Mouse (Mus musculus) forebrain, embryonic 12.5 days (tissue): ENCODE results near the gene Ovol2. TPM values are rescaled to one million over a fixed set of nuclear protein-coding genes. Genes with fewer than 3 reads are reported as not detected.
A peak's percentile ranks its signal among the peaks of the same experiment; 100 is the strongest.
"Not testable (repeated sequence)": the region's sequence is repeated elsewhere in the genome, so short reads cannot be mapped to it uniquely, and the experiment has no call there.

ENCODE experiments used
- ATAC-seq: fragments of 200-750 bp; cut with Nextera tagmentation; 2 replicates; pipeline ENCODE4 v1.8.0; 2017; ENCODE audit warnings: moderate TSS enrichment; ENCODE audit not compliant: low FRiP score
- H3K27ac ChIP-seq: fragments of 300-500 bp; sonication (generic); 2 replicates; pipeline ENCODE4 v1.5.1; 2016; ENCODE audit warnings: mild to moderate bottlenecking
- H3K27me3 ChIP-seq: fragments of 300-500 bp; sonication (generic); 2 replicates; pipeline ENCODE4 v1.6.1; 2016; ENCODE audit warnings: mild to moderate bottlenecking
- H3K36me3 ChIP-seq: fragments of 300-500 bp; sonication (generic); replicated peaks from 2 replicates; pipeline ENCODE4 v1.6.1; 2016; ENCODE audit warnings: mild to moderate bottlenecking
- H3K4me1 ChIP-seq: fragments of 300-500 bp; sonication (generic); 2 replicates; pipeline ENCODE4 v1.6.1; 2016
- H3K4me2 ChIP-seq: fragments of 300-500 bp; sonication (generic); 2 replicates; pipeline ENCODE4 v1.6.1; 2016; ENCODE audit warnings: mild to moderate bottlenecking, moderate library complexity
- H3K4me3 ChIP-seq: fragments of 300-500 bp; sonication (generic); replicated peaks from 2 replicates; pipeline ENCODE4 v1.5.1; 2016; ENCODE audit warnings: mild to moderate bottlenecking
- H3K9ac ChIP-seq: fragments of 300-500 bp; sonication (generic); 2 replicates; pipeline ENCODE4 v1.6.1; 2016; ENCODE audit warnings: mild to moderate bottlenecking
- H3K9me3 ChIP-seq: fragments of 300-500 bp; sonication (generic); 2 replicates; pipeline ENCODE4 v1.6.1; 2016
- WGBS: fragments of 180-500 bp; shearing (Covaris S2); methylation state at CpG from one replicate; pipeline ENCODE4 v1.1.7; 2016; 5-methylcytosine and 5-hydroxymethylcytosine counted together
- polyA plus RNA-seq: library from polyadenylated mRNA; unstranded; fragments of >200 nt; fragmentation: Nextera tagmentation; extraction: Ambion mirVana; gene quantifications from 2 replicates; pipeline ENCODE4 v1.2.1, GENCODE M21; 2016

Gene Ovol2
- polyA plus RNA-seq, 1 experiment from 2014 or later, result 0.17 TPM

DNA sequence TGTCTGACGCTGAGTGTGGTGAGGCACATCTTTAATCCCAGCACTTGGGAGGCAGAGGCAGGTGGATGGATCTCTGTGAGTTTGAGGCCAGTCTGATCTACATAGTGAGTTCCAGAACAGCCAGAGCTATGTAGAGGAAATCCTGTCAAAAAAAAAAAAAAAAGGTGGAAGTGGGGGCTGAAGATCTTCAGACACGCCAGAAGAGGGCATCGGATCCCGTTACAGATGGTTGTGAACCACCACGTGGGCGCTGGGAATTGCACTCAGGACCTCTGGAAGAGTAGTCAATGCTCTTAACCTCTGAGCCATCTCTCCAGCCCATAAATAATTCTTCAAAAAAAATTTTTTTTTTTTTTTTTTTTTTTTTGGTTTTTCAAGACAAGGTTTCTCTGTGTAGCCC is 6.2 kb upstream of the Ovol2 start:
- not testable (repeated sequence) for H3K4me1 ChIP-seq, ATAC-seq, H3K27ac ChIP-seq, H3K4me3 ChIP-seq, H3K9me3 ChIP-seq, H3K36me3 ChIP-seq, H3K4me2 ChIP-seq, H3K9ac ChIP-seq
- H3K27me3 ChIP-seq, result peaks cover 35% of the 10 kb centered on the region
- 71% methylated on average over 6 of the region's 6 CpGs for WGBS

DNA sequence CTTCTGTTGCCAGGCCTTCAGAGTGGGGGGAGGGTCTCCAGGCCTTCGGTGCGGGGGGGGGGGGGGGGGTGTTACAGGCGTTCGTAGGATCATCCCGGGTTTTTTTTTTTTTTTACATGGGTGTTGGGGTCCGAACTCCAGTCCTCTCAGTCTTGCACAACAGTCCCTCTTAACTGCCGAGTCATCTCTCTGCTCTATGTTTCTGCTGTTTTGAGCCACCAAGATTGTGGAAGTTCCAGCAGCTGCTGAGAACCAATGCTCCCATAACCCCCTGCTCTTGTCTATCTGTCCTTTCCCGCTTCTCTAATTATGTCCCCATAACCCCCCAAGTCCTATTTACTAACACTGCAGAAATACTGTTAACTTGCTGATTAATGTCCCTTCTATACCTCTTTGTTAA is 5.8 kb upstream of the Ovol2 start:
- Histone ChIP-seq H3K4me3 (no peak overlapping the region), H3K9ac (no peak overlapping the region), H3K4me2 (no peak overlapping the region), H3K27ac (no peak overlapping the region), H3K9me3 (no peaks in the 10 kb centered on the region), H3K27me3 (peaks cover 39% of the 10 kb centered on the region), H3K36me3 (no peaks in the 10 kb centered on the region), H3K4me1 (peaks cover 5% of the 10 kb centered on the region; the same call in 1 of the 2 replicates)
- 83% methylated on average over 7 of the region's 8 CpGs for WGBS
- ATAC-seq, result no peak

DNA sequence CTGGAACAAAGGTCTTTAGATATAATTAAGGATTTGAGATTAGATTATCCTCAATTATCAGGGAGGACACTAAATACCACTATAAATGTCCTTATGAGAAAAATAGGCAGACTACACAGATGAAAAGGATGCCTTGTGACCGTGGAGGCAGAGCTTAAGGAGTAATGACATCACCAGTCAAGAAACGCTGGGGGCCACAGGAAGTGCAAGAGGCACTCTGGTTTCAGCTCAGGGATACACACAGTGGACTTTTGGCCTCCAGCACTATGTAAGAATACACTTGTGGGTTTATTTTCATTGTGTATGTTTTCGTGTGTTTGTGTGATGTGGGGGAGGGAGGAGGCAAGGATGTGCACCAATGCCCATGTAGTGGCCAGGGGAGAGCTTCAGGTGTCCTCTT is 5.3 kb upstream of the Ovol2 start:
- 68% methylated on average over 3 of the region's 3 CpGs for WGBS
- no peak overlapping the region for H3K27ac ChIP-seq
- H3K4me1 ChIP-seq, result peaks cover 8% of the 10 kb centered on the region; the same call in 1 of the 2 replicates
- H3K4me2 ChIP-seq, result no peak overlapping the region
- no peak overlapping the region for H3K9ac ChIP-seq
- no peak overlapping the region for H3K4me3 ChIP-seq
- no peaks in the 10 kb centered on the region for H3K9me3 ChIP-seq
- H3K27me3 ChIP-seq, result peaks cover 44% of the 10 kb centered on the region
- no peak for ATAC-seq
- no peaks in the 10 kb centered on the region for H3K36me3 ChIP-seq

DNA sequence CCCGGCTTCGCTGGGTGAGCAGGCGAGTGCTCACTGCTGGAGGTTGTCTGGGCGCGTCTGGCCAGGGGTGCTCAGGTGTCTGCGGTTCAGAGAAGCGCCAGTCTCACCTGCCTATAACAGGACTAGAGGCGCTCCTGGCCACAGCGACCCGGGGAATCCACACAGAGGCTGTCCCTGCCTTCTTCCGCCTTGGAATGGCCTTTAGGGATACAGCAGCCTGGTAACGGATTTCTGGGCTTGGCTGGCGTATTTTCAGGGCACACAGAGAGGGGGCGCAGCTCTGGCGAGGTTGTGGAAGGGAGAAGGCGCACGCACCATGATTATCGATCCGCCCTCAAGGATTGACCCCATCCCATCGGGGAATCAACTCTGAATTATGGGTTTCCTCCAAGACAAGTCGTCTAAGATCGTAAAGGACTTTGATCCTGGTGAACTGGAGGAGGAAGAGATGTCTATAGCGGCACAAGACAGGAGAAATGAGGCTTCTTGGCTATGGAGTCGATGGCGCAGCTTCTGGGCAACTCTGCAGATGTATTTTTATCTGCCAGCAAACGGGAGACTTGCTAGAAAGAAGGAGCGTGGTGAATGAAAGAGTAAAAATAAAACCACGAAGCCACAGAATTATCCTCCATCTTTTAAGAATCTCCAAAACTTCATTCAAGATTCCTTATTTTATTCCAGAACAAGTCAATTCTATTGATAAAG is 1.3 kb upstream of the Ovol2 start:
- 7% methylated on average over 28 of the region's 28 CpGs for WGBS
- ATAC-seq, result no peak
- H3K4me1 ChIP-seq, result peaks cover 35% of the 10 kb centered on the region

DNA sequence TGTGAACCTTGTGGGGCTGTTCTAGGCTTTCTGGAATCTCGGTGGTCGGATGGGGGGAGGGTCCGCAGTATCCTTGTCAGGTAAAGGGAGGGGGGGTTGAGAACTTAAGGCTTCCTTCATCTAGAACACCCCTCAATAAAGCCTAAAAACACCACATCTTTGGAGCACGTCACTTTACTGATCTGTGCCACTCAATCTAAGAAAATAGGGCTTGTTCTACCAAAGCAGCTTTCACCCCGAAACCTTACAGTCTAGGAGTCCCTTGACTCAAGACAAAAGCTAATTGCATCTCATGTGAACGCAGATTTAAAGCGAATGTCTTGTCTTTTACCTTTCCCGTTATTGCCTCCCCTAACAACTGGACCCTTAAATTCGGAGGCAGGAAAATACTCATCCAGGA is 540 bp upstream of the Ovol2 start:
- H3K4me1 ChIP-seq, result peaks cover 35% of the 10 kb centered on the region
- WGBS, result 3% methylated on average over 9 of the region's 9 CpGs

More for the DNA sequence above, 1.3 kb upstream of the Ovol2 start:
- no peaks in the 10 kb centered on the region for H3K36me3 ChIP-seq
- H3K27ac ChIP-seq, result no peak overlapping the region
- peak overlapping the region; percentile 83 for H3K4me2 ChIP-seq
- no peaks in the 10 kb centered on the region for H3K9me3 ChIP-seq
- H3K27me3 ChIP-seq, result peaks cover 84% of the 10 kb centered on the region
- peak overlapping the region; percentile 16 for H3K4me3 ChIP-seq
- H3K9ac ChIP-seq, result 0 out of 2 replicates have a peak overlapping the region, but pooled peaks have one; percentile 29

DNA sequence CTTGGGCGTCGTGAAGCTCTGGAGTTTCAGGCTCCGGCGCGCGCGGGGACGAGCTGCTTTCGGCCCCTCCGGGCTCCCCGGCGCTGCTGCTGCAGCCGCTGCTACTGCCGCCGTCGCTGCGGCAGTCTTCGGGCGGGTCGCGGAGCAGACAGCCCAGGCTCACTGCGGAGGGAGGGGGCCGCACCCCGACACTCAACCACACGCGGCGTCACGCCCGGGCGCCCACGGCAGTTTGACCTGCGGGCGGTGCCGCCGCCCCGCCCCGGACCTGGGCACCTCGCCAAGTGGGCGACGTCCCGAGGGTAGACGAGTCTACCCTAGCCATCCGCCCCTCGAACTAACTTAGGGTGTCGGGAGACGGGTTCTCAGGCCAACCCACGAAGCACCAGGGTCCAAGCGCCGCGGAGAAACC is 980 bp downstream of the Ovol2 start:
- H3K9me3 ChIP-seq, result no peaks in the 10 kb centered on the region
- peak overlapping the region; percentile 83 for H3K4me2 ChIP-seq
- no peak overlapping the region for H3K27ac ChIP-seq
- no peaks in the 10 kb centered on the region for H3K36me3 ChIP-seq
- H3K9ac ChIP-seq, result peak overlapping the region; percentile 30; the same call in 1 of the 2 replicates
- peaks cover 85% of the 10 kb centered on the region for H3K27me3 ChIP-seq
- peak; percentile 72 for ATAC-seq
- peaks cover 35% of the 10 kb centered on the region for H3K4me1 ChIP-seq
- under 1% methylated on average over 48 of the region's 50 CpGs for WGBS
- peak overlapping the region; percentile 48 for H3K4me3 ChIP-seq

More for the DNA sequence above, 540 bp upstream of the Ovol2 start:
- Histone ChIP-seq H3K4me2 (peak overlapping the region; percentile 83), H3K27ac (no peak overlapping the region), H3K9me3 (no peaks in the 10 kb centered on the region), H3K9ac (no peak overlapping the region), H3K4me3 (peak overlapping the region; percentile 16; the same call in 1 of the 2 replicates), H3K27me3 (peaks cover 89% of the 10 kb centered on the region), H3K36me3 (no peaks in the 10 kb centered on the region)
- no peak for ATAC-seq

DNA sequence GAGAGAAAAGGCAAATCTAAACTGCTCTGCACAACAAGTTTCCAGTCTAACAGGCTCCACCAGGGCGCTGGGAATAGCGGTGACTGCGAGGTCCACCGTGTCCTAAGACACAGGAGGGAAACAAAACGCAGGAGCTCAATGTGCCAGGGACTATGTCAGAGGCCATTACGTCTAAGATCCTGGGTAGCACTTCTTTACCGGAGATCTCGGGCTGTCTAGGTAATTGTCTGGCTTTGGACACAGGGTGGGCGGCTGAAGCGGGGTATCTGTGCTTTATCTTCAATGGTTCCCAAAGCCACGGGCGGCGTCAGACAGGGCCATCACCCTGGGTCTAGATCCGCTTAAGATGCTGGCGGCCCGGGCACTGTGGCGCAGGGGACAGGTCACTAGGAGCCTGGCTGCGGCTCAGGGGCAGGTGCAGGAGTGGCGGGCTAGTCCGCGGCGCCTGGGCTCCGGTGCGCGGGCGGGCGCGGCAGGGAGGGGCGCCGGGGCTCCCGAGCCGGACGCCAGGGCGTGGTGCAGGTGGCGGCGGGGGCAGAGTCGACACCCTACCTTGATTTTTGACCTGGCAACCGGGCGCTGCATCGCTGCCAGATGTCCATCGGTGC is 1.5 kb downstream of the Ovol2 start:
- H3K36me3 ChIP-seq, result no peaks in the 10 kb centered on the region
- peak overlapping the region; percentile 30; the same call in 1 of the 2 replicates for H3K9ac ChIP-seq
- under 1% methylated on average over 33 of the region's 41 CpGs for WGBS
- peaks cover 35% of the 10 kb centered on the region for H3K4me1 ChIP-seq
- H3K4me3 ChIP-seq, result peak overlapping the region; percentile 48
- peaks cover 82% of the 10 kb centered on the region for H3K27me3 ChIP-seq
- ATAC-seq, result peak; percentile 37; the same call in 1 of the 2 replicates
- no peaks in the 10 kb centered on the region for H3K9me3 ChIP-seq
- H3K27ac ChIP-seq, result no peak overlapping the region
- H3K4me2 ChIP-seq, result peak overlapping the region; percentile 83

DNA sequence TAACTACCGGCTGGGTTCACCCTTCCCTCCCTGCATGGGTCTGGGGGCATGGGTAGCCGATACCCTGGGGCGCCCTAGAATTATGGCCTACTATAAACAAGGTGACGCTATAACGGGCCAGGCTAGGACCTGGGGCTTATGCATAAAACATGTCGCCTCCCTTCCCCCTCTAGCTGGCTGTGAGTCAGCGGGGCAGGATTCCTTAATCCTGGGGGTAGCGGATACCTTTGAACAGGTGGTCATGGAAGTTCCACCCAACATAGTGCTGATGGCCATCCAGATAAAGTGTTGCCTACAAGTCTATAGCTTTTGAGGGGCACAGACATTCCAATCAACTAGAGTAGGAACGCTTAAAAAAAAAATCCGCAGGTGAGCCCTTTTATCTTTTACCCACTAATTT is 2.0 kb downstream of the Ovol2 start:
- Histone ChIP-seq H3K4me1 (peaks cover 35% of the 10 kb centered on the region), H3K4me2 (peak overlapping the region; percentile 3; the same call in 1 of the 2 replicates), H3K9ac (no peak overlapping the region), H3K36me3 (no peaks in the 10 kb centered on the region), H3K27ac (no peak overlapping the region), H3K4me3 (no peak overlapping the region), H3K27me3 (peaks cover 76% of the 10 kb centered on the region), H3K9me3 (no peaks in the 10 kb centered on the region)
- 3% methylated on average over 10 of the region's 10 CpGs for WGBS
- ATAC-seq, result no peak

DNA sequence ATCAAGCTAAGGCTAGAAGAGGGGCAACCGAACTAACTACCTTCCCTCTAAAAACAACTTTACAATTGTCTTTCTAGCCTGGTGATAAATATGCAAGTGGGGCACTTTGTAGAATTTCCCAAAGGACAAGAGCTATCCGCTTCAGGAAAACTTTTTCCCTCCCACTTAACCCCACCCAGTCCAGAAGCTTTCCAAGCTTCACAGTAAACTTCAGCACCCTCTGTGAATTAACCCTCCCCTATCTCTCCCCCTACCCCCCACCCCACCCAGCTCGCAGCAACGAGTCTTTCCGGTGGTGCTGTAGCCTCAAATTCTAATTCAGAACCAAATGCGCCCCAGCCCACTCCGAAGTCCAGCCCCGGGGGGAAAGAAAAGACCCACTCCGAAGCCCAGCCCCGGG is 2.5 kb downstream of the Ovol2 start:
- H3K4me1 ChIP-seq, result peaks cover 35% of the 10 kb centered on the region

DNA sequence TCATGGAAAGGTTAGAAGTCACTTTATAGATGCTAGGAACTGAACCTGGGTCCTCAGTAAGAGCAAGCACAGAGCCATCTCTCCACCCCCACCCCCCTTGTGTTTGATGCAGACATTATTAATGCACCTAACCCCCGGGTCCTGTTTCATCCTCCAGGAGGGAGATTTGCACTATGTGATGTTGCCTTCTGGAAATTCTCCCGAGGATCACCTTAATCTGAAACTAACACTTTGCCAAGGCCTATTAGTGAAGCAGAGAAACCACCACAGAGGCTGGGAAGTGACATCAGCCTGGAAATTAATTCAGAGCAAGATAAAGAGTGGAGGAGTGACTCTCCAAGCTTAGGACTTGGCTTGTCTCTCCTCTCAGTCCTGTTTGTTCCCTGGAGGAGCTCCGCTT is 7.7 kb downstream of the Ovol2 start:
- Histone ChIP-seq H3K9me3 (no peaks in the 10 kb centered on the region), H3K4me3 (no peak overlapping the region), H3K27me3 (peaks cover 20% of the 10 kb centered on the region), H3K9ac (no peak overlapping the region), H3K27ac (no peak overlapping the region), H3K4me2 (no peak overlapping the region), H3K4me1 (no peaks in the 10 kb centered on the region), H3K36me3 (no peaks in the 10 kb centered on the region)
- no peak for ATAC-seq
- WGBS, result 76% methylated on average over 3 of the region's 3 CpGs

More for the DNA sequence above, 2.5 kb downstream of the Ovol2 start:
- H3K27ac ChIP-seq, result no peak overlapping the region
- WGBS, result 5% methylated on average over 9 of the region's 10 CpGs
- no peak overlapping the region for H3K9ac ChIP-seq
- H3K4me2 ChIP-seq, result peak overlapping the region; percentile 3; the same call in 1 of the 2 replicates
- no peaks in the 10 kb centered on the region for H3K36me3 ChIP-seq
- H3K4me3 ChIP-seq, result no peak overlapping the region
- peaks cover 72% of the 10 kb centered on the region for H3K27me3 ChIP-seq
- no peaks in the 10 kb centered on the region for H3K9me3 ChIP-seq
- ATAC-seq, result no peak

DNA sequence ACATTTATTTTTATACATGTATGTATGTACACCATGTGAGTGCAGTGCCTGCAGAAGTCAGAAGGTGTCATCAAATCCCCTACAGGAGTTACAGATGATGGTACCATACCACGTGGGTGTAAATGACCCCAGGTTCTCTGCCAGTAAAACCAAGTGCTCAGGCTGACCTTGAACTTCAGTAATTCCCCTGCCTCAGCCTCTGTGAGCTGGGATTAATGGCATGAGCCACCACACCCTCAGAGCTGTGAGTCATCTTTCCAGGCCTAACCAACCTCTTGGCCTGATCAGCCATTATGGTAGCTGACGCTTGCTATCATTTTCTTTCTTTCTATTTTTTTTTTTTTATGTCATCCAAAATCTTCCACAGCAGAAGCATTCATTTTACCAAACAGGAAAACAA is 20.6 kb downstream of the Ovol2 start:
- ATAC-seq, result no peak
- WGBS, result 97% methylated on average over 2 of the region's 2 CpGs
- Histone ChIP-seq H3K36me3 (no peaks in the 10 kb centered on the region), H3K27me3 (no peaks in the 10 kb centered on the region), H3K4me1 (0 out of 2 replicates have a peak, but pooled peaks cover 5% of the 10 kb centered on the region), H3K4me3 (no peak overlapping the region), H3K27ac (no peak overlapping the region), H3K9ac (no peak overlapping the region), H3K4me2 (no peak overlapping the region), H3K9me3 (no peaks in the 10 kb centered on the region)

DNA sequence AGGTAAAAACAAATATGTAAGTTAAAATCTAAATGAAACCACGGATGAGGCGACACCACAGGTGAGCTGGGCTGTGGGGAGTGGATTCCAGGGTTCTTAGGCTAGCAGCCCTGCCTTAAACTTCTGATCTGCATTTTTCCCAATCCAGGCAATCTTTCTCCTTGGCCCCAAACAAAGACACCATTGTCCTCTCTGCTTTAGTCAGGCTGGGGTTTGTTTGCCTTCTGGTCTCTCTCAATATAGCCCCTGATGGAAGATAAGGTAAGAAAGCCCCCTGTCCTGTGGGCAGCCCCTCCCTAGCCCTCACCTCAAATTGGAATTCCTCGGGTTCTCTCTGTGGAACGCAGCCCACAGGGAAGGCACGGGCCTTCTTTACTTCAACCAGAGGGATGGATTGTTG is 21.7 kb downstream of the Ovol2 start:
- no peaks in the 10 kb centered on the region for H3K9me3 ChIP-seq
- 0 out of 2 replicates have a peak, but pooled peaks cover 5% of the 10 kb centered on the region for H3K4me1 ChIP-seq
- no peaks in the 10 kb centered on the region for H3K27me3 ChIP-seq
- H3K4me3 ChIP-seq, result no peak overlapping the region
- no peak overlapping the region for H3K9ac ChIP-seq
- no peak for ATAC-seq
- no peak overlapping the region for H3K4me2 ChIP-seq
- H3K36me3 ChIP-seq, result no peaks in the 10 kb centered on the region
- WGBS, result 16% methylated on average over 5 of the region's 5 CpGs
- no peak overlapping the region for H3K27ac ChIP-seq
